ENCODE assay signal across 13 mouse cellular contexts in genomic region chr1:192400991-192401390, GRCm38 (mm10).
DNase-seq lines count a peak whose midpoint lies in the region; ATAC-seq and TF ChIP-seq lines count a peak whose summit lies in the region.
"Had no signal": no experiment of that assay in that cellular context is flagged by ENCODE, and none has a peak within 500 bp of the region (broad histone marks: within the 10 kb centered on the region; RNA-seq: fewer than 3 reads in every experiment).

No protein-coding gene starts in this region.

- no peaks in the 10 kb centered on the region for H3K36me3 ChIP-seq in intestine, embryonic 15.5 days
- H3K36me3 ChIP-seq in intestine, postnatal 0 days (ENCODE audit: control insufficient read depth, insufficient read depth), result no peaks in the 10 kb centered on the region
- no peaks in the 10 kb centered on the region for H3K36me3 ChIP-seq in stomach, embryonic 15.5 days
- H3K36me3 ChIP-seq: midbrain, embryonic 15.5 days; neural tube, embryonic 15.5 days had no signal

- no peaks in the 10 kb centered on the region for H3K4me1 ChIP-seq in intestine, embryonic 15.5 days (replicated peaks)
- no peaks in the 10 kb centered on the region for H3K4me1 ChIP-seq in intestine, postnatal 0 days (replicated peaks; ENCODE audit: control insufficient read depth, insufficient read depth, low read length)
- H3K4me1 ChIP-seq in stomach, embryonic 15.5 days, result no peaks in the 10 kb centered on the region

- peak; percentile 73; the same call in 1 of the 2 replicates for ATAC-seq in intestine, embryonic 15.5 days
- ATAC-seq in intestine, postnatal 0 days, result no peak
- ATAC-seq in stomach, embryonic 15.5 days (ENCODE audit: insufficient read depth, low FRiP score, low read depth), result peak; percentile 60; the same call in 1 of the 2 replicates
- ATAC-seq: activated CD4-positive, CD25-positive, alpha-beta regulatory T cell, adult 4 months; midbrain, embryonic 15.5 days had no signal

- WGBS in intestine, embryonic 15.5 days, result 43% methylated on average over 4 of the region's 4 CpGs
- 26% methylated on average over 4 of the region's 4 CpGs for WGBS in intestine, postnatal 0 days
- 36% methylated on average over 4 of the region's 4 CpGs for WGBS in stomach, embryonic 15.5 days

- no peak overlapping the region for H3K27ac ChIP-seq in intestine, embryonic 15.5 days
- no peak overlapping the region for H3K27ac ChIP-seq in intestine, postnatal 0 days (ENCODE audit: low read depth, low read length)
- H3K27ac ChIP-seq in stomach, embryonic 15.5 days, result no peak overlapping the region
- H3K27ac ChIP-seq: midbrain, embryonic 15.5 days; neural tube, embryonic 15.5 days had no signal

- peak; percentile 9 to 18 for DNase-seq in adrenal gland, adult (ENCODE audit: inconsistent age in 2 of 2, low spot score in 1 of 2)
- no peak for DNase-seq in adrenal gland, postnatal 4 days (ENCODE audit: low spot score in 2 of 2)
- peak; percentile 28 for DNase-seq in right cerebral cortex, postnatal 14 days
- DNase-seq in right cerebral cortex, postnatal 36 days (ENCODE audit: low spot score in 2 of 2), result no peak
- no peak for DNase-seq in urinary bladder, postnatal 14 days (ENCODE audit: low spot score)
- DNase-seq: gastrocnemius, postnatal 10 days; thymus, adult 18-20 months had no signal

- H3K4me3 ChIP-seq in intestine, embryonic 15.5 days (replicated peaks), result no peak overlapping the region
- no peak overlapping the region for H3K4me3 ChIP-seq in intestine, postnatal 0 days (ENCODE audit: low read depth, low read length)
- no peak overlapping the region for H3K4me3 ChIP-seq in stomach, embryonic 15.5 days (replicated peaks)
- H3K4me3 ChIP-seq: midbrain, embryonic 15.5 days; neural tube, embryonic 15.5 days had no signal

- no peaks in the 10 kb centered on the region for H3K27me3 ChIP-seq in intestine, embryonic 15.5 days (replicated peaks)
- H3K27me3 ChIP-seq in intestine, postnatal 0 days (replicated peaks; ENCODE audit: control insufficient read depth, insufficient read depth, low read length), result no peaks in the 10 kb centered on the region
- H3K27me3 ChIP-seq in stomach, embryonic 15.5 days (replicated peaks), result no peaks in the 10 kb centered on the region
- H3K27me3 ChIP-seq: midbrain, embryonic 15.5 days; neural tube, embryonic 15.5 days had no signal

- H3K9me3 ChIP-seq in intestine, embryonic 15.5 days, result no peaks in the 10 kb centered on the region
- H3K9me3 ChIP-seq in intestine, postnatal 0 days (ENCODE audit: control insufficient read depth), result no peaks in the 10 kb centered on the region
- no peaks in the 10 kb centered on the region for H3K9me3 ChIP-seq in stomach, embryonic 15.5 days
- H3K9me3 ChIP-seq: midbrain, embryonic 15.5 days; neural tube, embryonic 15.5 days had no signal

- TF ChIP-seq CTCF in intestine, postnatal 0 days (IDR thresholded peaks at IDR 0.05; ENCODE audit: low read depth), result no peak

- no peak overlapping the region for H3K4me2 ChIP-seq in intestine, embryonic 15.5 days (replicated peaks)
- H3K4me2 ChIP-seq in intestine, postnatal 0 days (replicated peaks; ENCODE audit: low read depth), result no peak overlapping the region
- no peak overlapping the region for H3K4me2 ChIP-seq in stomach, embryonic 15.5 days
- H3K4me2 ChIP-seq: midbrain, embryonic 15.5 days; neural tube, embryonic 15.5 days had no signal

- H3K9ac ChIP-seq in intestine, embryonic 15.5 days, result no peak overlapping the region
- H3K9ac ChIP-seq in intestine, postnatal 0 days (ENCODE audit: low read depth, low read length), result no peak overlapping the region
- no peak overlapping the region for H3K9ac ChIP-seq in stomach, embryonic 15.5 days
- H3K9ac ChIP-seq: midbrain, embryonic 15.5 days; neural tube, embryonic 15.5 days had no signal

Comparison
In these comparisons a context has a peak if more than half of its experiments do, and no peak if none do; other contexts are left out.
1. DNase-seq: peak in adrenal gland, adult (2 of 2) and right cerebral cortex, postnatal 14 days (single experiment); none in adrenal gland, postnatal 4 days (0 of 2), right cerebral cortex, postnatal 36 days (0 of 2) and urinary bladder, postnatal 14 days (single experiment).